ENCODE assay signal across 23 mouse cellular contexts in genomic region chr17:79804747-79805146, GRCm38 (mm10).
"Had no signal": no experiment of that assay in that cellular context is flagged by ENCODE, and none has a peak within 500 bp of the region (broad histone marks: within the 10 kb centered on the region; RNA-seq: fewer than 3 reads in every experiment).

No protein-coding gene starts in this region.

- H3K9ac ChIP-seq: heart, embryonic 13.5 days; heart, embryonic 15.5 days; hindbrain, embryonic 13.5 days; hindbrain, embryonic 15.5 days; kidney, embryonic 15.5 days; limb, embryonic 13.5 days; limb, embryonic 15.5 days had no signal

- H3K27me3 ChIP-seq: heart, embryonic 13.5 days; heart, embryonic 15.5 days; hindbrain, embryonic 15.5 days; kidney, embryonic 15.5 days; limb, embryonic 13.5 days; limb, embryonic 15.5 days had no signal

- H3K27ac ChIP-seq: heart, adult 2 months; heart, embryonic 13.5 days; heart, embryonic 15.5 days; hindbrain, embryonic 13.5 days; hindbrain, embryonic 15.5 days; hindbrain, postnatal 0 days; kidney, embryonic 15.5 days; kidney, postnatal 0 days; limb, embryonic 13.5 days; limb, embryonic 15.5 days had no signal

- H3K4me1 ChIP-seq: heart, embryonic 15.5 days; hindbrain, embryonic 13.5 days; hindbrain, embryonic 15.5 days; limb, embryonic 15.5 days had no signal

- H3K4me3 ChIP-seq: heart, adult 2 months; heart, embryonic 13.5 days; heart, embryonic 15.5 days; hindbrain, embryonic 13.5 days; hindbrain, embryonic 15.5 days; kidney, embryonic 15.5 days; limb, embryonic 13.5 days; limb, embryonic 15.5 days had no signal

- H3K4me2 ChIP-seq: heart, embryonic 11.5 days; heart, embryonic 13.5 days; heart, embryonic 15.5 days; hindbrain, embryonic 13.5 days; hindbrain, embryonic 15.5 days; kidney, embryonic 15.5 days; limb, embryonic 13.5 days; limb, embryonic 15.5 days had no signal

- DNase-seq: gastrocnemius, postnatal 14 days; gastrocnemius, postnatal 36 days; heart, adult 2 months; heart, postnatal 14 days; heart, postnatal 36 days; kidney, adult 11 months; kidney, adult 2 months; kidney, adult 9 months; kidney, postnatal 14 days; kidney, postnatal 36 days; layer of hippocampus, adult 9-11 months; layer of hippocampus, postnatal 36 days; left cerebral cortex, postnatal 4 days had no signal

- ATAC-seq: hindbrain, postnatal 0 days had no signal

- H3K9me3 ChIP-seq: heart, embryonic 13.5 days; heart, embryonic 15.5 days; hindbrain, embryonic 13.5 days; hindbrain, embryonic 15.5 days; kidney, embryonic 15.5 days; limb, embryonic 13.5 days; limb, embryonic 15.5 days had no signal

- H3K36me3 ChIP-seq: heart, embryonic 13.5 days; heart, embryonic 15.5 days; hindbrain, embryonic 13.5 days; hindbrain, embryonic 15.5 days; kidney, embryonic 15.5 days; limb, embryonic 13.5 days; limb, embryonic 15.5 days had no signal
